Mouse (Mus musculus) lung, postnatal 0 days (tissue): ENCODE data around the gene Chil1. TPM values are rescaled to one million over a fixed set of nuclear protein-coding genes. Genes with fewer than 3 reads are reported as not detected.

ENCODE experiments used
- ATAC-seq: fragments of 200-750 bp; cut with Nextera tagmentation; 2 replicates; pipeline ENCODE4 v1.8.0; 2017; ENCODE audit warnings: moderate library complexity
- DNase-seq: peaks from one replicate; pipeline ENCODE4 v3.0.0-alpha.2; 2016; ENCODE audit warnings: low spot score
- H3K27ac ChIP-seq: fragments of 300-500 bp; sonication (generic); 2 replicates; pipeline ENCODE4 v1.5.1; 2014; ENCODE audit warnings: antibody characterized with exemption, mild to moderate bottlenecking, low read length, mixed read lengths
- H3K27me3 ChIP-seq: fragments of 300-500 bp; sonication (generic); replicated peaks from 2 replicates; pipeline ENCODE4 v1.6.1; 2014; ENCODE audit warnings: low read length, mixed read lengths; ENCODE audit not compliant: insufficient read depth
- H3K36me3 ChIP-seq: fragments of 300-500 bp; sonication (generic); 2 replicates; pipeline ENCODE4 v1.6.1; 2014; ENCODE audit warnings: low read length, mixed read lengths; ENCODE audit not compliant: insufficient read depth
- H3K4me1 ChIP-seq: fragments of 300-500 bp; sonication (generic); 2 replicates; pipeline ENCODE4 v1.6.1; 2014; ENCODE audit warnings: antibody characterized with exemption, low read depth, low read length, mixed read lengths; ENCODE audit not compliant: insufficient read depth
- H3K4me2 ChIP-seq: fragments of 300-500 bp; sonication (generic); replicated peaks from 2 replicates; pipeline ENCODE4 v1.6.1; 2014; ENCODE audit warnings: low read depth, mild to moderate bottlenecking, low read length, moderate library complexity, mixed read lengths
- H3K4me3 ChIP-seq: fragments of 300-500 bp; sonication (generic); 2 replicates; pipeline ENCODE4 v1.5.1; 2014; ENCODE audit warnings: low read depth, low read length
- H3K9ac ChIP-seq: fragments of 300-500 bp; sonication (generic); replicated peaks from 2 replicates; pipeline ENCODE4 v1.6.1; 2014; ENCODE audit warnings: low read depth, mild to moderate bottlenecking
- H3K9me3 ChIP-seq: fragments of 300-500 bp; sonication (generic); 2 replicates; pipeline ENCODE4 v1.6.1; 2016; ENCODE audit warnings: low read length, mixed read lengths
- CTCF ChIP-seq: IDR thresholded peaks from 2 replicates; pipeline ENCODE4 v1.5.1; 2016; ENCODE audit warnings: antibody characterized with exemption, mild to moderate bottlenecking
- EP300 ChIP-seq: IDR thresholded peaks from 2 replicates; pipeline ENCODE4 v1.6.1; 2016; ENCODE audit warnings: antibody characterized with exemption, mild to moderate bottlenecking, control low read depth
- WGBS: fragments of 180-500 bp; shearing (Covaris S2); extraction: QIAGEN DNeasy Blood & Tissue Kit; methylation state at CpG from one replicate; pipeline ENCODE4 v1.1.7; 2014; 5-methylcytosine and 5-hydroxymethylcytosine counted together
- polyA plus RNA-seq: library from polyadenylated mRNA; unstranded; fragments of >200 nt; fragmentation: Nextera tagmentation; extraction: Ambion mirVana; gene quantifications from 2 replicates; pipeline ENCODE4 v1.2.1, GENCODE M21; 2015

Gene Chil1
- polyA plus RNA-seq, 1 experiment from 2014 or later = 550 TPM

DNA sequence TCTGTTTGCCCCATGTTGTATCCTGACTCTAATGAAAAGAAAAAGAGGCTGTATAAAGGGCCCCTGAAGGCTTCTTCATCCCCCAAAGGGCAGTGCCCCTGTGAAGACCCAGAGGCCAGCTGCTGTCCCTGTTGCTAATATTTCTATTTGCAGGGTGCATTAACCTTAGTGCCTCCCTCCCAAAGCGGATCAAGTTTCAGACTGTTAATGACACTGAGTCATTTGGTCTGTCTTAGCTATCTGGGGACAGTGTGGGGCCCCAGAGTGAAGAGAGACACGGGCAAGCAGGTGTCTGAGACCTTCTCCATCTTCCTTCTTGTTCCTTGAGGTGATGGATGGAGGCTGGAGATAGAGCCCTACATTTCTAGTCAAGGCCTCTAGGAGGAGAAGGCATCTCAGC lies 13.1 kb downstream of the Chil1 start:
- DNase-seq = no peak
- 32% methylated on average over 2 of the region's 2 CpGs for WGBS

DNA sequence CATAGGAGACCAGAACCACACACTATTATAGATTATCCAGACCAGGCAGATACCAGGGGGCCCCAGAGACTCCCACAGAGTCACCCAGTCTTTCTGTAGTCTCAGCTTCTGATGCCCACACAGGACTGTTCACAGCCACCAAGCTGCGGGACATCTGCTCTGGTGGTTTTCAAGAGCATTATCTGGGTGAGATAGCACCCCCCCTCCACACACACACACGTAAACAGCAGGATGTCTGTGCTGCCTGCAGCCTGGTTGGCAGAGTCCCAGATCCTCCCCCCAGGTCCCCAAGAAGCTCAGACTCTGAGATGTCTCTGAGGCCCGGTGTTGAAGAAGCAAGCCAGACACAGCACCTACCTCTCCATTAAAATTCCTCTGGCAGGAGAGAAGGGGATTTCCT lies 13.6 kb downstream of the Chil1 start:
- DNase-seq (no peak), ATAC-seq (no peak)
- TF ChIP-seq CTCF (no peak), EP300 (no peak)
- H3K4me2 ChIP-seq = no peak overlapping the region
- 18% methylated on average over 3 of the region's 3 CpGs for WGBS
- peak overlapping the region; percentile 68 for H3K27ac ChIP-seq
- H3K36me3 ChIP-seq = no peaks in the 10 kb centered on the region
- H3K9ac ChIP-seq = 0 out of 2 replicates have a peak overlapping the region, but pooled peaks have one; percentile 12
- H3K9me3 ChIP-seq = no peaks in the 10 kb centered on the region
- H3K4me1 ChIP-seq = peaks cover 14% of the 10 kb centered on the region
- H3K27me3 ChIP-seq = no peaks in the 10 kb centered on the region
- no peak overlapping the region for H3K4me3 ChIP-seq

More for the DNA sequence above, 13.1 kb downstream of the Chil1 start:
- TF ChIP-seq CTCF = no peak
- no peak for ATAC-seq
- H3K4me3 ChIP-seq = no peak overlapping the region
- no peak overlapping the region for H3K4me2 ChIP-seq
- no peak overlapping the region for H3K9ac ChIP-seq
- 0 out of 2 replicates have a peak overlapping the region, but pooled peaks have one; percentile 68 for H3K27ac ChIP-seq
- peaks cover 14% of the 10 kb centered on the region for H3K4me1 ChIP-seq
- H3K36me3 ChIP-seq = no peaks in the 10 kb centered on the region
- no peaks in the 10 kb centered on the region for H3K9me3 ChIP-seq
- H3K27me3 ChIP-seq = no peaks in the 10 kb centered on the region

DNA sequence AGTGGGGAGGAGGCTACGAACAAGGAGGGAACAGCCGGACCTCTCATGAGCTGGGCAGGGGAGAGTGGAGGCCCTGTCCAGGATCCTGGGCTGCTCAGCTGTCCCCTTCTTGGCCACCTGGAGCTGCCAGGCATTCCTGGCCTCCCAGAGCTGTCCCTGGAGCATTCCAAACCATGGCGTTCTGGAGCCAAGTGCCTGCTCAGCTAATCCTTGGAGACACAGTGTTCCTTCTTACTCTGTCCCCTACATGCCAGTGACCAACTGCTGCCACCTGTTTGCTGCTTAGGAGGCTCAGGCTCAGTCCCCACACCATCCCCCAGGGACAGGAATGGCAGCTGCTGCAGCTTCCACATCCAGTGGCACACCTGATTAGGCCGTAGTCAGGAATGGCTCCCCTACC lies 14.0 kb downstream of the Chil1 start:
- TF ChIP-seq CTCF (no peak), EP300 (peak; percentile 74; the same call in 1 of the 2 replicates)
- Histone ChIP-seq H3K4me1 (peaks cover 17% of the 10 kb centered on the region), H3K9me3 (no peaks in the 10 kb centered on the region), H3K4me3 (no peak overlapping the region), H3K9ac (0 out of 2 replicates have a peak overlapping the region, but pooled peaks have one; percentile 12), H3K27me3 (no peaks in the 10 kb centered on the region), H3K4me2 (no peak overlapping the region), H3K27ac (peak overlapping the region; percentile 68), H3K36me3 (no peaks in the 10 kb centered on the region)
- ATAC-seq (peak; percentile 73), DNase-seq (peak; percentile 50)
- WGBS = 34% methylated on average over 4 of the region's 4 CpGs

DNA sequence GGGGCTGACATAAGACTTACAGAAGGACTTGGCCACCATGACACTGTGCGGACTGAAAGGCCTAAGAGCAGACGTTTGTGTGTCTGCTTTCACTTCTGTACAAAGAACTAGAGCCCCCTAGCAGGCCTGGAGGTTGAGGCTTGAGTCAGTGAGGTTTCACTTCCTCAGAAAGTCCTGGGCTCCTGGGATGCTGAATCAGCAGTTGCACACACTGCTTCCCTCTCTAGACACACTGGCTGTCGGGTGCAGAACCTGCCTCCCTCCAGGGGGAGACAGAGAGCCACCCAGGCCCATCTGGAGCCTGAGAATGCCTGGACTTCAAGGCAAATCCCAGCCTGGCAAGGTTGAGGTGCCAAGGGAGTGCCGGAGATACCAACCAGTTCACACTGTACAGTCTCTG lies 14.4 kb downstream of the Chil1 start:
- WGBS = 64% methylated on average over 4 of the region's 4 CpGs
- Histone ChIP-seq H3K27me3 (no peaks in the 10 kb centered on the region), H3K4me1 (peaks cover 17% of the 10 kb centered on the region), H3K27ac (peak overlapping the region; percentile 68), H3K4me3 (no peak overlapping the region), H3K9ac (no peak overlapping the region), H3K4me2 (no peak overlapping the region), H3K9me3 (no peaks in the 10 kb centered on the region), H3K36me3 (no peaks in the 10 kb centered on the region)
- TF ChIP-seq EP300 = no peak
- peak; percentile 89 for TF ChIP-seq CTCF
- peak; percentile 86 for DNase-seq
- peak; percentile 55 for ATAC-seq

DNA sequence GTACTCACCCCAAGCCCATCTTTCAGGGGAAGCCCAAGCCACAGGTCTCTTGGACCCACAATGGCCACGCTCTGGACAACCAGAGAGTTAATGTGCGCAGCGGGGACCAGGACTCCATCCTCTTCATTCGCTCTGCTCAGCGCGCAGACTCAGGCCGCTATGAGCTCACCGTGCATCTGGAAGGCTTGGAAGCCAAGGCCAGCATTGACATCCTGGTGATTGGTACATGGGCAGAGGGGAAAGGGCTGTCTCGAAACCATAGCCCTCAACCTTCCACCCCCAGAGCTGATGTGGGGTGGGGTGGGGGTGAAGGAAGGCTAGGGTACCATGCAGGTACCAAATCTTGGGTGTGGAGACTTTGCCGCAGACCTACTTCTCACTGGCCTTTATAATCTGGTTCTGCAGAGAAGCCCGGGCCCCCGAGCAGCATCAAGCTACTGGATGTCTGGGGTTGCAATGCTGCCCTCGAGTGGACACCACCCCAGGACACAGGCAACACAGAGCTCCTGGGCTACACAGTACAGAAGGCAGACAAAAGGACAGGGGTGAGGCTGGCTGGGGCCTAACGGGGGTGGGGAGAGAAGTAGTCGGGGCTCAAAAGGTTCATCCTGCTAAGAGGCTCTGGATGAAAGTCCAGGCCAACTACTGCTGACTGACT lies 15.5 kb downstream of the Chil1 start:
- Histone ChIP-seq H3K9ac (no peak overlapping the region), H3K27me3 (no peaks in the 10 kb centered on the region), H3K27ac (peak overlapping the region; percentile 28; the same call in 1 of the 2 replicates), H3K4me1 (peaks cover 20% of the 10 kb centered on the region), H3K9me3 (no peaks in the 10 kb centered on the region), H3K36me3 (no peaks in the 10 kb centered on the region), H3K4me3 (no peak overlapping the region), H3K4me2 (no peak overlapping the region)
- no peak for DNase-seq
- peak; percentile 35; the same call in 1 of the 2 replicates for TF ChIP-seq CTCF
- TF ChIP-seq EP300 = no peak
- 79% methylated on average over 15 of the region's 15 CpGs for WGBS
- ATAC-seq = no peak

DNA sequence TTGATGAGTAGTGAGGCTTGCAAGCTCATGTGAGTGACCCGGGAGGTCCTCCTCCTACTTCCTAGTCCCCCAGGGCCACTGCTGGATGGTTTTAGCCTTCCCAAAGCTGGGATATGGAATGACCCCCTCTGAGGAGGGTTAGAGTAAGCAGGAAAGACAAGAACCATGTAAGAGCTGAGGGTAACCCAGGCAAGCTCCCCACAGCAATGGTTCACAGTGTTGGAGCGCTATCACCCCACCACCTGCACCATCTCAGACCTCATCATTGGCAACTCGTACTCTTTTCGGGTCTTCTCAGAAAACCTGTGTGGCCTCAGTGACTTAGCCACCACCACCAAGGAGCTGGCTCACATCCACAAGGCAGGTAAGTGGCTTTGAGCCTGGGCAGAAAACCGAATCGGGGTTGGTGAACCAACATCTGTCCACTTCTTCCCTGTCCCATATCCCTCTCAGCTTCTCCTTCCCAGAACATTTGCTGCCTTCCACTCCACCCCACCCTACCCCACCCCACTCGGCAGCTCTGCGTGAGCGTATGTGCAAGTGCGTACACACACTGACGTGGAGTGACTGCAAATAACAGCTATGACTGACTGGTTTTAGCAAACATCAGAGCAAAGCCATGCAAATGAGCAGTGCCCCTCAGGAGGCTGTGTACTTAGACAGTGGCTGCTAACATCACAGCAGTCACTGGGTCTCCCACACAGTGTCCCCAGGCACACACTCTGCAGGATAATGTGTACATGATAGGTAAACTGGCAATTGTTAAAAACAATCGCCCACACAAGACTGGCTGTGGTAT lies 16.4 kb downstream of the Chil1 start:
- peaks cover 17% of the 10 kb centered on the region; the same call in 1 of the 2 replicates for H3K4me1 ChIP-seq
- peak overlapping the region; percentile 28; the same call in 1 of the 2 replicates for H3K27ac ChIP-seq
- H3K27me3 ChIP-seq = no peaks in the 10 kb centered on the region
- ATAC-seq (peak; percentile 57), DNase-seq (peak; percentile 73)
- no peak for TF ChIP-seq CTCF
- peak; percentile 51; the same call in 1 of the 2 replicates for TF ChIP-seq EP300
- no peak overlapping the region for H3K4me3 ChIP-seq
- no peak overlapping the region for H3K4me2 ChIP-seq
- H3K9ac ChIP-seq = no peak overlapping the region
- no peaks in the 10 kb centered on the region for H3K36me3 ChIP-seq
- no peaks in the 10 kb centered on the region for H3K9me3 ChIP-seq
- 67% methylated on average over 12 of the region's 12 CpGs for WGBS
